Comparison of ENCODE assay signal across 8 mouse cellular contexts in genomic region chr8:11003917-11004470, GRCm38 (mm10). TPM values are rescaled to one million over a fixed set of nuclear protein-coding genes. Genes with fewer than 3 reads are reported as not detected.
A peak's percentile ranks its signal among the peaks of the same experiment; 100 is the strongest.
DNase-seq lines count a peak whose midpoint lies in the region; ATAC-seq and TF ChIP-seq lines count a peak whose summit lies in the region.

No protein-coding gene starts in this region.

- H3K36me3 ChIP-seq in embryonic facial prominence, embryonic 13.5 days: peaks cover 23% of the 10 kb centered on the region
- H3K36me3 ChIP-seq in myocyte (ENCODE audit: control insufficient read depth, insufficient read depth): no peaks in the 10 kb centered on the region

- H3K4me1 ChIP-seq in embryonic facial prominence, embryonic 13.5 days: peaks cover 74% of the 10 kb centered on the region

- no peak for DNase-seq in layer of hippocampus, adult 2 months (ENCODE audit: low spot score in 2 of 2)
- no peak for DNase-seq in layer of hippocampus, postnatal 14 days (ENCODE audit: low spot score in 2 of 2)
- DNase-seq in induced T-regulatory cell, adult 2 months (ENCODE audit: low read depth): peak; percentile 29
- no peak for DNase-seq in cerebellum, adult 9-11 months
- no peak for DNase-seq in adrenal gland, postnatal 36 days

- H3K27me3 ChIP-seq in embryonic facial prominence, embryonic 13.5 days: no peaks in the 10 kb centered on the region
- H3K27me3 ChIP-seq in myocyte (ENCODE audit: control insufficient read depth, insufficient read depth, insufficient read length): no peaks in the 10 kb centered on the region

- no peaks in the 10 kb centered on the region for H3K9me3 ChIP-seq in embryonic facial prominence, embryonic 13.5 days

- peak overlapping the region; percentile 90 for H3K9ac ChIP-seq in embryonic facial prominence, embryonic 13.5 days

- TF ChIP-seq POLR2A in myocyte (IDR thresholded peaks at IDR 0.05; ENCODE audit: insufficient read length, low read depth): no peak

- peak overlapping the region; percentile 95 for H3K4me2 ChIP-seq in embryonic facial prominence, embryonic 13.5 days
- peak overlapping the region; percentile 63 for H3K4me2 ChIP-seq in myocyte (ENCODE audit: low read depth)

- peak overlapping the region; percentile 98 for H3K27ac ChIP-seq in layer of hippocampus, adult 2 months
- peak overlapping the region; percentile 24; the same call in 1 of the 2 replicates for H3K27ac ChIP-seq in embryonic facial prominence, embryonic 13.5 days

- H3ac ChIP-seq in myocyte (ENCODE audit: control insufficient read depth, insufficient read length): no peak overlapping the region

- H3K4me3 ChIP-seq in layer of hippocampus, adult 2 months: peak overlapping the region; percentile 91
- peak overlapping the region; percentile 82 for H3K4me3 ChIP-seq in embryonic facial prominence, embryonic 13.5 days
- no peak overlapping the region for H3K4me3 ChIP-seq in myocyte

- no peak for ATAC-seq in embryonic facial prominence, embryonic 13.5 days (ENCODE audit: insufficient number of reproducible peaks, insufficient read depth, low FRiP score, low TSS enrichment, low read depth)
- no peak for ATAC-seq in cerebellum, adult (ENCODE audit: insufficient number of reproducible peaks, low FRiP score, low TSS enrichment)

- H3K79me2 ChIP-seq in myocyte (ENCODE audit: control insufficient read depth, insufficient read depth): peaks cover 5% of the 10 kb centered on the region

- no peak for TF ChIP-seq CTCF in layer of hippocampus, adult 2 months (conservative IDR thresholded peaks at IDR 0.05)

- 26% methylated on average over 7 of the region's 7 CpGs for WGBS in embryonic facial prominence, embryonic 13.5 days

TF ChIP-seq in myocyte, 11 proteins besides CTCF, POLR2A, EP300 and RAD21:
- TF ChIP-seq MYOG (IDR thresholded peaks at IDR 0.05; ENCODE audit: control insufficient read depth in 1 of 3, insufficient read depth in 1 of 3, insufficient read length in 2 of 3, low read depth in 2 of 3) (no peak), TCF3 (IDR thresholded peaks at IDR 0.05; ENCODE audit: insufficient read length, low read depth) (no peak), MYOD1 (IDR thresholded peaks at IDR 0.05; ENCODE audit: control insufficient read depth in 1 of 3, insufficient read length in 2 of 3, low read depth in 2 of 3) (no peak), E2F4 (IDR thresholded peaks at IDR 0.05; ENCODE audit: insufficient read depth) (no peak), SRF (IDR thresholded peaks at IDR 0.05; ENCODE audit: control insufficient read depth, insufficient read length, low read depth) (no peak), CEBPB (IDR thresholded peaks at IDR 0.05; ENCODE audit: insufficient read depth, poor library complexity, severe bottlenecking) (no peak), USF1 (IDR thresholded peaks at IDR 0.05; ENCODE audit: low read depth) (no peak), TCF12 (IDR thresholded peaks at IDR 0.05; ENCODE audit: insufficient read depth, poor library complexity, severe bottlenecking) (no peak), MAX (IDR thresholded peaks at IDR 0.05; ENCODE audit: low read depth) (no peak), POLR2AphosphoS2 (IDR thresholded peaks at IDR 0.05; ENCODE audit: insufficient read length, low read depth) (no peak), REST (IDR thresholded peaks at IDR 0.05; ENCODE audit: insufficient read depth, insufficient read length) (no peak)

RNA-seq across cellular contexts. Expression of gene Irs2, which starts 4.3 kb away (rescaled TPM):
- 10 to 100 TPM; 74.3 to 74.9 TPM for total RNA-seq in layer of hippocampus, adult 2 months (2021)
- total RNA-seq in layer of hippocampus, postnatal 14 days (2021): 10 to 100 TPM; 59.9 to 65.7 TPM
- 7.7 and 8.7 TPM in 2 replicates for polyA plus RNA-seq in embryonic facial prominence, embryonic 13.5 days (2015; fragmentation: Nextera tagmentation; extraction: Ambion mirVana)
- 2.0 TPM for polyA plus RNA-seq in myocyte (2012; fragmentation: generic; extraction: Trizol)
- total RNA-seq in adrenal gland, postnatal 36 days (2021): 10 to 100 TPM; 47.4 to 60.1 TPM
